Mouse (Mus musculus): ENCODE data around the gene Cfap44. TPM values are rescaled to one million over a fixed set of nuclear protein-coding genes. Genes with fewer than 3 reads are reported as not detected.
A peak's percentile ranks its signal among the peaks of the same experiment; 100 is the strongest.

Gene Cfap44
- 3.8 and 4.0 TPM in 2 replicates for polyA plus RNA-seq (2012; rRNA removed)

DNA sequence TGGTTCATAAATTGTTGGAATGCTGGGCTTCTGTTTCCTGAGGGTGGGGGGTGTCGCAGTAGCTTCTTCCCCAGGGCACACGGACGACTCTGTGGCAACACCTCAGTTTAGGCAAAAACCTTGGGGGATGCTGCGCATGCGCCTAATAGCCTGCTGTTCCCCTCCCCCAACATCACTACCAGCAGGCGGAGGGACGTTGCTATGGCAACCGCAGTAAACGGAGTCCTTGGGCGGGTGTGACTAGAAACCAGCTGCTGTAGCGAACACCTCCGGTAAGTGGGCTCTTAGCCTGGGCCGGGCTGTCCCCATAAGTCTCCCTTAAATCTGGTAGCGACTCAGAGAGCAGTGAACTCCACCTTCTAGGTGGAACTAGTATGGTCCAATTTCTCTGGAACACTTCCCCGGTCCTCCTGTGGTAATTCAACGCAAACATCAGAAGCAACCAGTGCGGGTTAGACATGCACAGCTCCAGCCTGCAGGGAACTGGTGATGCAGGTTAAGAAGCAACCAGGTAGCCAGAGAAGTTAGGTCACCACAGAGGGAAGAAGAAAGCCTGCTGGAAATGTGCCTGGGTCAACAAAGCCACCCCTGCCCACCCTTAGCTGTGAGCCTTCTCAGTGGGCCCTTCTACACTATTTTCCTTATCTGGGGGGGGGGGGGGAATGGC is at the start of gene Cfap44:
Cfap44 (plus strand) TSS at position 220 of the 667 bp plus-strand sequence.
- peak; percentile 84 to 94 for DNase-seq (ENCODE audit: extremely low spot score in 1 of 2, low spot score in 1 of 2)

DNA sequence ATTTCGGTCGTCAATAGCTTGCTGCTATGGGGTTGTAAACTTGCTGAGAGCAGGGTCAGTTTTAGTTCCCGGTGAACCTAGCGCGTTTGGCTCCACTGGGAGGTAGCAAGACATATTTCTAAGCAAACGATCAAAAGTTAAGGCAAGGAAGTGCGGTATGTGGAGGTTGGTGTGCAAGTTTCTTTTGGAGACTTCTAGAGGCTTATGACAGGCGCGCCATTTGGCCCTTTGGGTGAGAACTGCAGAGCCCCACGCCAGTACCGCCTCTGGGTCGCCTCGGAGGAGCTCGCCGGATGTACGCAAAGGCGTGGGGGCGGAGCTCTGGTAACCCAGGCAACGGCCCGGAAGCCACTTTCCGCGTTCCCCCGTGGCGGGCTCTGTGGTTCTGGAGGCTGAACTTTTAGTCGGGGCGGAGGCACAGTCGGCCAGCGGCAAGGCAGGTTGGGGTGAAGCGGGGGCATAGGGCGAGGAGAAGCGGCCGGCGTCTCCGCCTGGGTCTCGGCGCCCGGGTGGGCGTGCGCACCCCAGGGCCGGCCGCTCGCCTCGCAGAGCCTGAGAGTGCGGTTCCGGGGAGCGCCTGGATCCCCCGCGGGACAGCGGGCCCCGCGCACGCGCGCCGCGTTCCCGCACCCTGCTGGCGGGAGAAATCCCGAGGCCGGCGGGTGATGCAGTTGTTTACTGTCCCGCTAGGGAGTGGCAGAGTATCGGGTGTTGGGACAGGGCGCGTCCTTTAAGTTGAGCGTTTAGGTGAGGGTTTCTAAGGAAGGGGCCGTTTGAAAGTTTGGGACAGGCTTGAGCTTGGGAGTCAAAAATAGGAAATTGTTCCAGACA is 47.3 kb upstream of the Cfap44 start, which contains the start of gene Spice1:
Spice1 (plus strand) TSS at position 51 of the 831 bp plus-strand sequence.
- DNase-seq (ENCODE audit: extremely low spot score in 1 of 2, low spot score in 1 of 2), result peak; percentile 76 to 95

DNA sequence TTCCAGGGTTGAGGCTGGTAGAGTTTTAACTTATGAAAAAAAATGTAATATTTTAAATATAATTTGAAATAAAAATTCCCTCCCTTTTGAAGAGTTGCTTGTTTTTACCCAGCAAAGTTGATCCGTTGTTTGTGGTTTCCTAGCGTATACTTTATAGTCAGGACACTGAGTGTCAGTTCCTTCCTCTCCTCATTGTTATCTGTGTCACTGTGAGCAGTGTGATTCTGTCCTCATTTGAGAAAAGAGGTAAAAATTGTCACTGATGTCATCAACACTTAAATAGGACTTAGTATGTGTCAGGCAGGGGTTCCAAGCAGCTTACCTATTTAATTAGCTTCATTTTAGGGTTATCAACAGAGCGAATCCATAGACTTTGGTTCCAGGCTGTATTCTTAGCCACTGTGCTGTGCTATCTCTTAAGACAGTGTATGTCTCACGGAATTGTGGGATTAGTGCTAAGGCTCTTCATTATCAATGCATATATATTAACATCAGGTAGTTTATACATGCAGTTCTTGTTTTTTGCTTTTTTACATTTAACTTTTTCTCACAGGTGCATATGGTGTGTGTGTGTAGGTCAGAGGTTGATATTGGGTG is 44.7 kb upstream of the Cfap44 start:
- DNase-seq (ENCODE audit: extremely low spot score in 1 of 2, low spot score in 1 of 2), result no peak

DNA sequence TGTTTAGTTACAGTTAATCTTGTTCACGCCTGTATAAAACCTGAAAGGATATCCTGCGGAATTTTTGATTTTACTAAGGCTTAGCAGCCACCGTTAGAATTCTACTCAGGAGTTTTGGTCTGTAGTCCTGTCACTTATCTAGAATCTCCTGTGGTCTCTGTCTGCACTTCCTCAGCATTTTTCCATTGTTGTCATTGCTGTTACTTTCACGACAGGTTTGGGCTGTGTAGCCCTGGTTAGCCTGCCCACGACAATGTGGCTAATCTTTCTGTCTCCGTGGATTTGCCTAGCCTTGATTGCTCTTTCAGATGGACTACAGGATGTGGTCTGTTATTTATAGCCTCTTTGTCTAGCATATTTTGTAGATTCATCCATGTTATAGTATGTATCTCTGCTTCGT is 38.3 kb upstream of the Cfap44 start:
- DNase-seq (ENCODE audit: extremely low spot score in 1 of 2, low spot score in 1 of 2), result no peak

DNA sequence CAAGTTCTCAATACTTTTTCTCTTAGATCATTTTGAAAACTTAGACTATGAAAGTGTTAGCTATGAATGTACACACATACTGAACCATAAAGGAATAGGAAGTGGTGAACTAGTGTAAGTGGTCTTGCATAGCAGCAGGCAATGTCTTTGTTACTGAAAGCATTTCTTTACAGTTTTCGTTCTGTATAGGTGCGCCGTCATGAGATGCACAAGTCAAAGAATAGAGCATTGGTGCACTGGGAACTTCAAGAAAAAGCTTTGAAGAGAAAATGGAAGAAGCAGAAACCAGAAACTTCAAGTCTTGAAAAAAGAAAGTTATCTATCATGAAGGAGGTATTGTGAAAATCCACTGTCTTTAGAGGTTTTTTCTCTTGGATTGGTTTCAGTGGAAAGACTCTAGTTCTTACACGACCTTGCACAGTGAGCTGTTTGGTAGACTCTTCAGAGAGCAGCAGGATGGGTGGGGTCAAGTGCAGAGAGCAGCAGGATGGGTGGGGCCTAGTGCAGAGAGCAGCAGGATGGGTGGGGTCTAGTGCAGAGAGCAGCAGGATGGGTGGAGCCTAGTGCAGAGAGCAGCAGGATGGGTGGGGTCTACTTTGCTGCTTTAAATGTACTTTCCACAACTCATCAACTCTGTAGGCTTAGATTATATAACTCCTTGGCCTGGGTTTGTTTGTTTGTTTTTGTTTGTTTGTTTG is 36.9 kb upstream of the Cfap44 start:
- no peak for DNase-seq (ENCODE audit: extremely low spot score in 1 of 2, low spot score in 1 of 2)

DNA sequence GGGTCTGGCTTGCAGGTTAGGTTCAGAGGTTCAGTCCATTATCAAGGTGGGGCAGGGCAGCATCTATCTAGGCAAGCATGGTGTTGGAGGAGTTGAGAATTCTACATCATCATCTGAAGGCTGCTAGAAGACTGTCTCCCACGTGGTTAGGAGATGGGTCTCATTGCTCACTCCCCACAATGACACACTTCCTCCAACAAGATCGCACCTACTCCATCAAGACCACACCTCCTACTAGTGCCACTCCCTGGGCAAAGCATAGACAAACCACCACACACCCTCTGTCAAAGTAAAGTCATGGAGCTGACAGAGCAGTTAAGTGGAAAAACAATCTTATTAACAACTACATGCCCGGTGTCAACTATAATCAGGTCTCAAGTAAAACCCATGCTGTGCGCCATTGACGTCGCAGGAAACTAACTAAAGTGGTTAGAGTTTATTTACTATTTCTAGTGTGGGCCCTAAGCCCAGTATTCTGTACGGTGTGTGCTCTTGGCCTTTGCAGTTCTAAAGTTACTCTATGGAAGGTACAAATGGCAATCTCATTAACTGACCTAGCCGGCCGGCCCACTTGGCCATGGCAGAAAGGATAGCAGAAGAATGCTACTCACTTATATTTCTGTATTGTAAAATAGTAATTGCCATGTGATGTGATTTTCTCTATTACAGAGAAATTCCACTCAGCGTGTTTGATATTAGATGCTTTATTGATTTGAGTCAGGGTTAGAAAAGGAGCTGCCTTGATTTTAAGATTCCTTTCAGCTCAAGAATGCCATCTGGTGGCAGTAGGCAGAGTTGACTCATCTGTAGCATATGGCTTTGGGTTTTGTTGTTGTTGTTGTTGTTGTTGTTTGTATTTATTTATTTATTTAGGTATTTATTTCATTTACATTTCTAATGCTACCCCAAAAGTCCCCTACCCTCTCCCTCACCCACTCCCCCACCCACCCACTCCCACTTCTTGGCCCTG is 32.4 kb upstream of the Cfap44 start:
- peak in 1 of 2 experiments; percentile 60 for DNase-seq (ENCODE audit: extremely low spot score in 1 of 2, low spot score in 1 of 2)

DNA sequence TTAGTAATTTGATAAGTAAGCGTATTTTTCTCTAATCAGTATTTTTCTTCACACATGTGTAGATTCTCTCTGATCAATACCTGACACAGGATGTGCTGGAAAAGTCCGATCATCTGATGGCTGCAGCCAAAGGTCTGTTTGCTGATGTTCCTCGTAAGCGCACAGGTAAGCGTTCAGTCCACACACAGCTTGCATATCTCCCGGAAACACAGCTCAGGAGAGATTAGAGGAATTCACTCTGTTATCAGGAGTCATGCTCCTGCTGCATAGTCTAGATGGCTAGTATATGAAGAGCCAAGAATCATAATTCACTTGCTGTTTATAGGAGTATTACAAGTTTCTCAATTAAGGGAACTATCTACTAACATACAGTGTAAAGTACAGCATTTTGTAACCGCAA is 29.1 kb upstream of the Cfap44 start:
- no peak for DNase-seq (ENCODE audit: extremely low spot score in 1 of 2, low spot score in 1 of 2)

DNA sequence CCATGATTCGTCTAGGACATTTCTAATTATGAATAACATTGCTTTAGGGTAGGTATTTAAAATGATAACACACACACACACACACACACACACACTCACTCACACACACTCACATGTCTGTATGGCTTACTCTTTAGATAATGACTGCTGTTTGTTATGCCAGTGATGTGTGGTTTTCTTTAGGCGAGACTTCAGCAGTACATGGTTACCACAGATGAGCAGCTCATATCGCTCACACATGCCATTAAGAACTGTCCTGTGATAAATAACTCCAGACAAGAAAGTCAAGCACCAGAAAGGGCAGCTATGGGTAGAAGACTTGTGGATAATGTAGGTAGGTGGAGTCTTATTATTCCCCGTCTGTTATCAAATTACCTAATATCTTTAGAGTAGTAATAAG is 19.1 kb upstream of the Cfap44 start:
- no peak for DNase-seq (ENCODE audit: extremely low spot score in 1 of 2, low spot score in 1 of 2)

DNA sequence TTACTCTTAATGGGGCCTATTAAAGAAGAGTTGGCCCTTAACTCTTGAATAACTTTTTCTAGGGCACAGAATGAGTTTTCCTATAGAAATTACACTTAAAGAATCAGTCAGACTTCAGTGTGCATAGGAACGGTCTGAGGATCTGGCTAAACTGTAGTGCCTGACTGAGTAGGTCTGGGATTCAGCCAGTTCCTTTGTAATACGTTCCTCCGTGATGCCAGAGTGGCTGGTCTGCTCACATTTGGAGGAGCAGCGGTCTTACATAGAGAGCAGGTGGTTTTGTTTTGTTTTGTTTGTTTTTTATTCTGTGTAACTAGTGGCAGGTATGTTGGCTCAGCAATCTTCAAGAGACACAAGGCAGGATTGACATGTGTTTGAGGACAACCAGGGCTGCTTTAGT is 14.6 kb upstream of the Cfap44 start:
- no peak for DNase-seq (ENCODE audit: extremely low spot score in 1 of 2, low spot score in 1 of 2)

DNA sequence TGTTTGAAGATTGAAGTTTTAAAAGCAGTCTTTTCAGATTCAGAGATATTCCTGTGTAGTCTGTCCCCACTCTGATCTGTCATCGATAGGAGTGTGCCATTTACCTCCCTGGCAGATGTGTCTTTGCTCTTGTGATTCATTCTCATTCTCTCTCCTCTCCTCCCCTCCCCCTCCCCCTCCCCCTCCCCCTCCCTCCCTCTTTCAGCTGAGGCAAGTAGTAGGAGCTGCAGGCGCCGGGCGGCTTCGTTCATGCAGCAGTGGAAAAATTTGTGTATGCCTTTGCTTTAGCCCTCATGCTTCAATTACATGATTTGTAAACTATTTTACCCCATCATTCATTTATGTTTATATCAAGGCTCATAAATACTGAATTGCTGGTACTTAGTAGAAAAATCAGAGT is 13.0 kb upstream of the Cfap44 start:
- no peak for DNase-seq (ENCODE audit: extremely low spot score in 1 of 2, low spot score in 1 of 2)

DNA sequence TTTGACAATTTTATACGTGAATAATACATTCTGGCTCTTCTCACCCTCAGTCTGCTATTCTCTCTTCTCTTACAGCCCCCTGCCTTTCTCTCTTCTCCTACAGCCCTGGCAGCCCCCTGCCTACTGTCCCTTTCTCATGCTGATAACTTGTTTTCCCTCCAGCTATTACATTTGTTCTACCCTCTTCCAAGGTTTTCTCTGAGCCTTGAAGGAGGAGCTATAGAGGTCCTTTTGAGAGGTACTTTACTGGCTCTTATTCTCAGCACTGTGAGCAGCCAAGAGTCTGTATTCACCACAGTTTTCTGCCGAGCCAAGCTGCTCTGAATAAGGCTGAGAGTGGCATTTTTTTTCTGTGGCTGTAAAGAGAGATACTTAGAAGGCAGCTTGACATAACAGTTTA is 11.0 kb upstream of the Cfap44 start:
- no peak for DNase-seq (ENCODE audit: extremely low spot score in 1 of 2, low spot score in 1 of 2)

DNA sequence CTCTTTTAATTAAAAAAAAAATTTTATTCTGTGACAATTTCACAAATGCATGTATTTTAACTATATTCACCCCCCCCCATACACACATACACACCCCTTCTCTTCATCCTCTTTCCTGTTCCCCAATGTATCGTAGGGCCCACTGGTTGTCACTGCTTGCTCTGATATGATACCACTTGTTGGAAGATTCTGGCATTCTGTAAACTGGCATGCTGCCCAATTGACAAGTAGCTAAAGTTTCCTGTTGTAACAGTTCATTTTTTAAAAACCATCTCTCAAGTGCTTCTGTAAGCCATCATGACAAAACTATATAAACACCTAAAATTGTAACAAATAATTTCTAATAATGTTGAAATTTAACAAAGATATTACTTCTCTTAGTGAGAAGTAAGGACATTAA is 10.3 kb upstream of the Cfap44 start:
- DNase-seq (ENCODE audit: extremely low spot score in 1 of 2, low spot score in 1 of 2), result no peak

DNA sequence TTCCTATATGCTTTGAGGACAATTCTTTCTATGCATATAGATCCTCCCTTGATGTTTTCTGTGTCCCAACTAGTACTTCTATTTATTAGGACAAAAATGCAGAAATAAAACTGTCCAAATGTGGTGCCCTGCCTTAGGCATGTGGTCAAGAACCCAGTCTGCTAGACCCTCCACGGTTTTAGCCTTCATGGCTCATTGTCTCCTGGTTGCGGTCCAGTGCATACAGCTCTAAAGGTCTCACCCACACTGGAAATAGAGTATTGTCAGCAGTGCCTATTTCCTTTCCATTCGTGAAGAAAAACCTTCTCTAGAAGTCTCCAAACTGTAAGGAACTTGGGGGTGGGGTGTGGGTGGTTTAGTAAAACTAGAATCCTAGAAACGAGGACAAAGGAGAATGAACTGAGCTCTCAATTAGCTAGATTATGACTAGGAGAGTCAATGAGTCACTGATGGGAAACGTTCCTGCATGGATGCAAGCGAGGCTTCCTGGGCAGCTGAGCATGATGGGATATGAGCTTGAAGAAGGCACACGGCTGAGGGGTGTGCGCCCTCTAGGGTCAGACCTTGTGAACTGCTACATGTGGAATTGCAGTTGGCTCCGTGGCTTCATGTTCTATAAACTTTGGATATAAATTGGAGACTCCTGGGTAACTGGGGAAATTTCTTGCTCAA is 2.6 kb upstream of the Cfap44 start:
- peak; percentile 67 to 86 for DNase-seq (ENCODE audit: extremely low spot score in 1 of 2, low spot score in 1 of 2)

DNA sequence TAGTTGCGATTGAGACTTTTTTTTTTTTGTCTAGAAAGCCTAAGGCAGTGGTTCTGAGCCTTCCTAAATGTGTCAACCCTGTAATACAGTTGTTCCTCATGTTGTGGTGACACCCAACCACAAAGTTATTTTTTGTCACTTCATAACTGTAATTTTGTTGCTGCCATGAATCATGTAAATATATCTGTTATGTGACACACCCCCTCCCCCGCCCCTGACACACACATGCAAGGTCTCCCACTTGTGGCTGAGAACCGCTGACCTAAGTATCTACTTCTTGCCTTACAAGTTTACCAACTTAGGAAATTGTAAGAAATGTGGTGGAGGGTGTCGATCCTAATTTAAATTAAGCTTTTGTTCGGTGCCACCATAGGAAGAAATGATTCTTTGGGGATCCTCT is 10.3 kb downstream of the Cfap44 start:
- DNase-seq (ENCODE audit: extremely low spot score in 1 of 2, low spot score in 1 of 2), result no peak

DNA sequence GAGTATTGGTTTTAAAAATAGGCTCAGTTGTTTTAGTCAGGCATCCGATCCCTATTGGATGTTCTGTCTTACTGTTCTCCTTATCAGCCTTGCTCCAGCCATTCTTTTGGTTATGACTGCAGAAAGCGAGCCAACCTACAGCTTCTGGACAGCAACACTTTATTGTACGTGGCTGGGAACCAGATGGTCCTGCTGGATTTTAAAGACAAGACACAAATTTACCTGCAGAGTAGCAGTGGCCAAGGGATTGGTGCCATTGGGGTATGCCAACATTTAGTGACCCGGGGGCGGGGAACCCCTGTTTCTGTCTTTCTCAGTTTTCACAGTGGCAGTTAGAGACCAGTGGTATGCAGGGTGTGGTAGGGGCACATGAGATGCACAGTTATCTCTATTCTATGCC is 12.6 kb downstream of the Cfap44 start:
- DNase-seq (ENCODE audit: extremely low spot score in 1 of 2, low spot score in 1 of 2), result no peak

DNA sequence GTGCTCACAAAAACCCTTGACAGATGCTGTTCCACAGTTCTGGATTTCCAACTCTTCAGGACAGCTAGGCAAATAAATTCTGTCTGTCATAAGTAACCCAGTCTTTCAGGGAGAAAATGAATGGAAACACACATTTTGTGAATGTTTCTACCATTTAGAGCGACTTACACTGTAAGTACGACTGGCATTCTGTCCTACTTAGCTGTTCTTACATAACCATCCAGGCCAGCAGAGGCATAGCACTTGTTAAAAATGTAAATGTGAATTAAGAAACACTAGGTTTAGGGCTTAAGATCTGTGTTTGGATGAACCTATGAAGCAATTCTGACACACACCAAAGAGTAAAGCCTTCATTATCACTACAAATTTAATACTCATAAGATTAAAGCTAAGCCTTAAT is 13.7 kb downstream of the Cfap44 start:
- DNase-seq (ENCODE audit: extremely low spot score in 1 of 2, low spot score in 1 of 2), result no peak

DNA sequence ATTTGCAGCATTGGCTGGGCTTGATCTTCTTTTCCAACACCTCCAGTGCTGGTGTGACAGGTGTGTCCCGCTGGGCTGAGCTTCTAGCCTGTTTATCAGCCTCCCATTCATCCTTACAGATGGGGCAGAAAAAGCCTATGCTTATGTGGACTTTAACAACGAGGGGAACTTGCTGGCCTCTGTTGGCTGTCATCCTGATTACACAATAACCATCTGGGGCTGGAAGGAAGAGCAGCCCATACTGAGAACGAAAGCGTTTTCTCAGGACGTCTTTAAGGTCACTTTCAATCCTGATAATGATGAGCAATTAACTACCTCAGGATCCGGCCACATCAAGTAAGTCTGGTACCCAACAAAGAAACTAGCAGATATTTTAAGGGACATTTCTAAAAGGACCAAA is 15.6 kb downstream of the Cfap44 start:
- no peak for DNase-seq (ENCODE audit: extremely low spot score in 1 of 2, low spot score in 1 of 2)

DNA sequence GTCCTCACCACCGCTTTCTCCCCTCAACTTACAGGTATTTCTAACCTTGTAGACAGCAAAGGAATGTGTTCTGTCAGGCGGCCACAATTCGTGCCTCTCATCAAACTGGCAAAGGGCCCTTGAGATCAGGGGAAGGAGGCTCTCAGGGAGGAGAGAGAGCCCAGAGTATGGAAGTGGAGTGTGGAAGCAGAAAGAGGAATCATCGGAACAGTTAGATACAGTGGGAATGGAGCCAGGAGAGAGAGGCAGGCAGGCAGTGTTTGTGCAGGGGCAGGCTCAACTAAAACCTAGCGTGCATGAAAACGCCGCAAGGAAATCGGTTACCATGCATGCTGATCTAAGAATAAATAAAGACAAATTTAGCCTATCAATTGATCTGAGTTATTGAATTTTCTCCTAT is 23.0 kb downstream of the Cfap44 start:
- peak in 1 of 2 experiments; percentile 48 for DNase-seq (ENCODE audit: extremely low spot score in 1 of 2, low spot score in 1 of 2)

DNA sequence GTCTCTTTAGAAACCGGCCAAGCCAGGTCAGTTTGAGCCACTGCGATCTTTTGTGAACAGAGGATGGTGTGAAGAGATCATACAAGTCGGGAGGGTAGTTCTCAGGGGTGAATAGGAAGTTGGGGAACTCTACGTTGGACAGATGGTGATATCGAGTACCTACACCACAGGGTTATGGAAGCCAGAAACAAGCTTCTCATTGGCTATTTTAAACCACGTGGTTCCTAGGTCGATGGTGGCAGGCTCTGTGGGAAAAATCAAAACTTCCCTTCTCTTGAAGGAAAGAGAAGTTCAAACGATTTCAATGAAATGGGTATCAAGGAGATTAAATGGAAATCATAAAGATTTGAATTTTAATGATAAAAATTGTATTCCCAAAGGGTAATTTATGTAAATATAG is 27.1 kb downstream of the Cfap44 start:
- no peak for DNase-seq (ENCODE audit: extremely low spot score in 1 of 2, low spot score in 1 of 2)
